Mouse (Mus musculus): ENCODE measurements around the gene Pxt1. TPM values are rescaled to one million over a fixed set of nuclear protein-coding genes. Genes with fewer than 3 reads are reported as not detected.
A peak's percentile ranks its signal among the peaks of the same experiment; 100 is the strongest.

The Pxt1 gene
- polyA plus RNA-seq, 1 experiment = not detected

GRCm38 (mm10) chr17:28929369-28929768, 14.3 kb downstream of the Pxt1 start:
- Histone ChIP-seq H3K4me3 (ENCODE audit: insufficient read depth, poor library complexity, severe bottlenecking) (no peak overlapping the region), H3K79me3 (ENCODE audit: low read depth) (no peaks in the 10 kb centered on the region), H3K79me2 (ENCODE audit: control insufficient read depth, insufficient read depth) (no peaks in the 10 kb centered on the region), H3K36me3 (ENCODE audit: control insufficient read depth, insufficient read depth) (no peaks in the 10 kb centered on the region), H3K27me3 (ENCODE audit: control insufficient read depth, insufficient read depth, insufficient read length) (no peaks in the 10 kb centered on the region), H3ac (ENCODE audit: control insufficient read depth, insufficient read length, low read depth) (no peak overlapping the region)
- TF ChIP-seq MYOD1 (IDR thresholded peaks at IDR 0.05; ENCODE audit: control insufficient read depth, insufficient read length, low read depth) = no peak
- TF ChIP-seq MYOG (IDR thresholded peaks at IDR 0.05; ENCODE audit: control insufficient read depth, extremely low read depth, insufficient read length) = no peak
- TF ChIP-seq FOSL1 (IDR thresholded peaks at IDR 0.05; ENCODE audit: insufficient read depth, low read length, poor library complexity, severe bottlenecking) = no peak

- H3ac ChIP-seq (ENCODE audit: control insufficient read depth, insufficient read length, low read depth) = no peak overlapping the region
- no peak for TF ChIP-seq MAX (IDR thresholded peaks at IDR 0.05)
- TF ChIP-seq MYOG (IDR thresholded peaks at IDR 0.05; ENCODE audit: control insufficient read depth, extremely low read depth, insufficient read length) = no peak
- TF ChIP-seq CEBPB (IDR thresholded peaks at IDR 0.05; ENCODE audit: low read depth) = no peak
- no peak for TF ChIP-seq MYOD1 (IDR thresholded peaks at IDR 0.05; ENCODE audit: control insufficient read depth, insufficient read length, low read depth)
- TF ChIP-seq FOSL1 (IDR thresholded peaks at IDR 0.05; ENCODE audit: insufficient read depth, low read length, poor library complexity, severe bottlenecking) = no peak
- no peak for TF ChIP-seq USF1 (IDR thresholded peaks at IDR 0.05; ENCODE audit: low read depth)
- TF ChIP-seq CTCF (IDR thresholded peaks at IDR 0.05; ENCODE audit: control insufficient read depth, insufficient read depth, insufficient read length) = no peak
- H3K4me3 ChIP-seq (ENCODE audit: insufficient read depth, poor library complexity, severe bottlenecking) = no peak overlapping the region
- no peaks in the 10 kb centered on the region for H3K79me2 ChIP-seq (ENCODE audit: control insufficient read depth, insufficient read depth)
- H3K27me3 ChIP-seq (ENCODE audit: control insufficient read depth, insufficient read depth, insufficient read length) = no peaks in the 10 kb centered on the region
- H3K36me3 ChIP-seq (ENCODE audit: control insufficient read depth, insufficient read depth) = no peaks in the 10 kb centered on the region
- no peaks in the 10 kb centered on the region for H3K79me3 ChIP-seq (ENCODE audit: low read depth)
Observed at GRCm38 (mm10) chr17:28928004-28928403, 15.6 kb downstream of the Pxt1 start.

GRCm38 (mm10) chr17:28926866-28927635, 16.6 kb downstream of the Pxt1 start:
- Histone ChIP-seq H3K79me2 (ENCODE audit: control insufficient read depth, insufficient read depth) (no peaks in the 10 kb centered on the region), H3K79me3 (ENCODE audit: low read depth) (no peaks in the 10 kb centered on the region), H3K27me3 (ENCODE audit: control insufficient read depth, insufficient read depth, insufficient read length) (no peaks in the 10 kb centered on the region), H3ac (ENCODE audit: control insufficient read depth, insufficient read length, low read depth) (no peak overlapping the region), H3K4me3 (ENCODE audit: insufficient read depth, poor library complexity, severe bottlenecking) (no peak overlapping the region), H3K36me3 (ENCODE audit: control insufficient read depth, insufficient read depth) (no peaks in the 10 kb centered on the region)
- TF ChIP-seq CEBPB (IDR thresholded peaks at IDR 0.05; ENCODE audit: low read depth) = no peak
- TF ChIP-seq MAX (IDR thresholded peaks at IDR 0.05) = no peak
- peak; percentile 40 for TF ChIP-seq CTCF (IDR thresholded peaks at IDR 0.05; ENCODE audit: control insufficient read depth, insufficient read depth, insufficient read length)
- TF ChIP-seq MYOG (IDR thresholded peaks at IDR 0.05; ENCODE audit: control insufficient read depth, extremely low read depth, insufficient read length) = no peak
- TF ChIP-seq FOSL1 (IDR thresholded peaks at IDR 0.05; ENCODE audit: insufficient read depth, low read length, poor library complexity, severe bottlenecking) = no peak

GRCm38 (mm10) chr17:28926380-28926779, 17.3 kb downstream of the Pxt1 start:
- Histone ChIP-seq H3K4me3 (ENCODE audit: insufficient read depth, poor library complexity, severe bottlenecking) (no peak overlapping the region), H3K79me2 (ENCODE audit: control insufficient read depth, insufficient read depth) (no peaks in the 10 kb centered on the region), H3ac (ENCODE audit: control insufficient read depth, insufficient read length, low read depth) (no peak overlapping the region), H3K27me3 (ENCODE audit: control insufficient read depth, insufficient read depth, insufficient read length) (no peaks in the 10 kb centered on the region), H3K79me3 (ENCODE audit: low read depth) (no peaks in the 10 kb centered on the region), H3K36me3 (ENCODE audit: control insufficient read depth, insufficient read depth) (no peaks in the 10 kb centered on the region)
- TF ChIP-seq CEBPB (IDR thresholded peaks at IDR 0.05; ENCODE audit: low read depth) (no peak), CTCF (IDR thresholded peaks at IDR 0.05; ENCODE audit: control insufficient read depth, insufficient read depth, insufficient read length) (peak; percentile 41)

- TF ChIP-seq CTCF (IDR thresholded peaks at IDR 0.05; ENCODE audit: control insufficient read depth, insufficient read depth, insufficient read length) (no peak), MAX (IDR thresholded peaks at IDR 0.05) (no peak), CEBPB (IDR thresholded peaks at IDR 0.05; ENCODE audit: low read depth) (no peak), FOSL1 (IDR thresholded peaks at IDR 0.05; ENCODE audit: insufficient read depth, low read length, poor library complexity, severe bottlenecking) (no peak), MYOG (IDR thresholded peaks at IDR 0.05; ENCODE audit: control insufficient read depth, extremely low read depth, insufficient read length) (no peak), USF1 (IDR thresholded peaks at IDR 0.05; ENCODE audit: low read depth) (no peak), MYOD1 (IDR thresholded peaks at IDR 0.05; ENCODE audit: control insufficient read depth, insufficient read length, low read depth) (no peak)
- Histone ChIP-seq H3K79me3 (ENCODE audit: low read depth) (no peaks in the 10 kb centered on the region), H3K79me2 (ENCODE audit: control insufficient read depth, insufficient read depth) (no peaks in the 10 kb centered on the region), H3K27me3 (ENCODE audit: control insufficient read depth, insufficient read depth, insufficient read length) (no peaks in the 10 kb centered on the region), H3ac (ENCODE audit: control insufficient read depth, insufficient read length, low read depth) (no peak overlapping the region), H3K36me3 (ENCODE audit: control insufficient read depth, insufficient read depth) (no peaks in the 10 kb centered on the region), H3K4me3 (ENCODE audit: insufficient read depth, poor library complexity, severe bottlenecking) (no peak overlapping the region)
Observed at GRCm38 (mm10) chr17:28924957-28925595, 18.6 kb downstream of the Pxt1 start.

- Histone ChIP-seq H3K4me3 (ENCODE audit: insufficient read depth, poor library complexity, severe bottlenecking) (no peak overlapping the region), H3K36me3 (ENCODE audit: control insufficient read depth, insufficient read depth) (no peaks in the 10 kb centered on the region), H3K79me3 (ENCODE audit: low read depth) (no peaks in the 10 kb centered on the region), H3K79me2 (ENCODE audit: control insufficient read depth, insufficient read depth) (no peaks in the 10 kb centered on the region), H3ac (ENCODE audit: control insufficient read depth, insufficient read length, low read depth) (no peak overlapping the region), H3K27me3 (ENCODE audit: control insufficient read depth, insufficient read depth, insufficient read length) (no peaks in the 10 kb centered on the region)
- no peak for TF ChIP-seq FOSL1 (IDR thresholded peaks at IDR 0.05; ENCODE audit: insufficient read depth, low read length, poor library complexity, severe bottlenecking)
- no peak for TF ChIP-seq CTCF (IDR thresholded peaks at IDR 0.05; ENCODE audit: control insufficient read depth, insufficient read depth, insufficient read length)
Observed at GRCm38 (mm10) chr17:28922096-28922495, 21.5 kb downstream of the Pxt1 start.
